Mouse (Mus musculus): ENCODE measurements at regions not wholly inside any gene's neighbourhood (a gene's known extent, or its start where the extent isn't known, plus 50 kb on each side); places are given as distances from the start of the nearest gene placed in this dataset.

DNA sequence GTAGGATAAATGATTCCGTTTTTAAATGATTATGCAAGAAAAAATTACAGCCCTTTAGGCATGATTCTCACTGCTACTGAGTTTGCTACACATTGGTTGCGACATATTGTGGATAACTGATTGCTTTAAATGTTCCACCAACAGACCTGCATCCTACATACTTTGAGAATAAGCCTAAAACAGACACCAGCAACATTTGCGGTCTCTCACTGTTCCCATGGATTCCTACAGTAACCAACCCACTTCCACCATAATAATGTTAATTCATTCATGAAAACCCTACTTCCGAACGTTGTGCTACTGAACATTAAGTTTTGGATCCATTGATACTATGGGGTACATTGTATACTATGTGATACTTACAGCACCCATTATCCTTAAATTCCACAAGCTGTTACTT, 53.8 kb upstream of the D7Ertd443e start:
- no peak for TF ChIP-seq CTCF (conservative IDR thresholded peaks at IDR 0.05; ENCODE audit: insufficient read depth, insufficient read length, low read depth, low read length)
- TF ChIP-seq POLR2A (IDR thresholded peaks at IDR 0.05; ENCODE audit: low read depth, low read length): no peak
